Mouse (Mus musculus) kidney, postnatal 0 days (tissue): Measurements from ENCODE around the gene Cldn24. TPM values are rescaled to one million over a fixed set of nuclear protein-coding genes. Genes with fewer than 3 reads are reported as not detected.

ENCODE experiments used
- ATAC-seq: fragments of 200-750 bp; cut with Nextera tagmentation; replicated peaks from 2 replicates; pipeline ENCODE4 v1.8.0; 2017; ENCODE audit warnings: low read depth, moderate number of reproducible peaks, moderate TSS enrichment, moderate library complexity; ENCODE audit not compliant: low FRiP score
- DNase-seq: peaks from one replicate; pipeline ENCODE4 v3.0.0-alpha.2; 2016; ENCODE audit warnings: low spot score
- H3K27ac ChIP-seq: fragments of 300-500 bp; sonication (generic); 2 replicates; pipeline ENCODE4 v1.5.1; 2014; ENCODE audit warnings: mild to moderate bottlenecking
- H3K27me3 ChIP-seq: fragments of 300-500 bp; sonication (generic); 2 replicates; pipeline ENCODE4 v1.6.1; 2014; ENCODE audit warnings: low read length, mixed read lengths; ENCODE audit not compliant: insufficient read depth
- H3K36me3 ChIP-seq: fragments of 300-500 bp; sonication (generic); 2 replicates; pipeline ENCODE4 v1.6.1; 2014; ENCODE audit warnings: low read length, mixed read lengths; ENCODE audit not compliant: insufficient read depth
- H3K4me1 ChIP-seq: fragments of 300-500 bp; sonication (generic); replicated peaks from 2 replicates; pipeline ENCODE4 v1.6.1; 2014; ENCODE audit warnings: antibody characterized with exemption, low read length, mixed read lengths; ENCODE audit not compliant: insufficient read depth
- H3K4me2 ChIP-seq: fragments of 300-500 bp; sonication (generic); 2 replicates; pipeline ENCODE4 v1.6.1; 2014; ENCODE audit warnings: mild to moderate bottlenecking, low read length, moderate library complexity, mixed read lengths
- H3K4me3 ChIP-seq: fragments of 300-500 bp; sonication (generic); replicated peaks from 2 replicates; pipeline ENCODE4 v1.5.1; 2014; ENCODE audit warnings: low read depth, low read length
- H3K9ac ChIP-seq: fragments of 300-500 bp; sonication (generic); 2 replicates; pipeline ENCODE4 v1.6.1; 2014; ENCODE audit warnings: low read depth, low read length
- H3K9me3 ChIP-seq: fragments of 300-500 bp; sonication (generic); replicated peaks from 2 replicates; pipeline ENCODE4 v1.6.1; 2016; ENCODE audit warnings: low read length, inconsistent platforms, mixed read lengths
- CTCF ChIP-seq: IDR thresholded peaks from 2 replicates; pipeline ENCODE4 v1.5.1; 2016; ENCODE audit warnings: antibody characterized with exemption, low read depth, mild to moderate bottlenecking, moderate library complexity
- WGBS: fragments of 180-500 bp; shearing (Covaris S2); extraction: QIAGEN DNeasy Blood & Tissue Kit; methylation state at CpG from one replicate; pipeline ENCODE4 v1.1.7; 2014; 5-methylcytosine and 5-hydroxymethylcytosine counted together
- polyA plus RNA-seq: library from polyadenylated mRNA; unstranded; fragments of >200 nt; fragmentation: Nextera tagmentation; extraction: Ambion mirVana; gene quantifications from 2 replicates; pipeline ENCODE4 v1.2.1, GENCODE M21; 2015

Cldn24 gene
- polyA plus RNA-seq, 1 experiment from 2014 or later, result not detected

DNA sequence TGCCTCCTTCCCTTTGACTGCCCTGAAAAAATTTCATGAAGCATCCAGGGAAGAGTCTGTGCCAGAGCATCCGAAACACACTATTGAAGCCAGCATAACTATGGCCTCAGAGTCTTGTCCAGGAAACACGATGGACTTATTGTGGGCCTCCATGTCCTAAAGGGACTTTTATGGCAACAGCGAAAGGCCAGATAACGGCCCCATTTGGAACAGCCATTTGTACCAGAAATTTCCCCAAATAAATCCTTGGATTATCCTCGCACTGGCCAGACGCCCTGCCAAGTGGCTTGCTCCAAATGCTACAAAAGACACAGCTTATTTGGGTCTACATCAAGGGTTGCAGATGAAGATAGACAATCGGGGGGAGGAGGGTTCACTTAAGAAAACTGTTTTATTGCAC, 37.5 kb upstream of the Cldn24 start:
- Histone ChIP-seq H3K4me2 (no peak overlapping the region), H3K27ac (no peak overlapping the region), H3K9me3 (no peaks in the 10 kb centered on the region), H3K4me1 (no peaks in the 10 kb centered on the region), H3K4me3 (no peak overlapping the region), H3K36me3 (no peaks in the 10 kb centered on the region), H3K9ac (no peak overlapping the region), H3K27me3 (no peaks in the 10 kb centered on the region)
- ATAC-seq, result no peak
- DNase-seq, result no peak
- WGBS, result 60% methylated on average over 7 of the region's 7 CpGs
- TF ChIP-seq CTCF, result no peak

DNA sequence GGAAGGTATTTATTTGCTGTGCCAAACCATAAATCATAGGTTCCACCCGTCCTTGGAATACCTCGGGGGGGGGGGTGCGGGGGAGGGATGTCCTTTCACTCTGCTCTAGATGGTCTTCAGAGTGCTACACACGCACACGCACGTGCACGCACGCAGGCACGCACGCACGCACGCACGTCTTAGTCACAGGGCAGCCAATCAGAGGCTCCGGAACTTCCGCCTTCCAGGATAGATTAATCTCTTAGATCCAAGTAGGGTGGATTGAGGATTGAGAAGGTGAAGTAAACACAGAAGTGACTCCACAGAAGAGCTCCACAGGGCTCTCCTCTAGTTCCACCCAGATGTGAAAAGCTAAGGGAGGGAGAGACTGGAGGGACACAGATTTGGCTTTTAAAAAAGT, 35.6 kb upstream of the Cldn24 start:
- Histone ChIP-seq H3K4me3 (no peak overlapping the region), H3K4me1 (no peaks in the 10 kb centered on the region), H3K36me3 (no peaks in the 10 kb centered on the region), H3K27me3 (no peaks in the 10 kb centered on the region), H3K9ac (no peak overlapping the region), H3K9me3 (no peaks in the 10 kb centered on the region), H3K4me2 (no peak overlapping the region), H3K27ac (no peak overlapping the region)
- TF ChIP-seq CTCF, result no peak
- ATAC-seq (no peak; the same call in 1 of the 2 replicates), DNase-seq (no peak)
- WGBS, result 85% methylated on average over 15 of the region's 15 CpGs

DNA sequence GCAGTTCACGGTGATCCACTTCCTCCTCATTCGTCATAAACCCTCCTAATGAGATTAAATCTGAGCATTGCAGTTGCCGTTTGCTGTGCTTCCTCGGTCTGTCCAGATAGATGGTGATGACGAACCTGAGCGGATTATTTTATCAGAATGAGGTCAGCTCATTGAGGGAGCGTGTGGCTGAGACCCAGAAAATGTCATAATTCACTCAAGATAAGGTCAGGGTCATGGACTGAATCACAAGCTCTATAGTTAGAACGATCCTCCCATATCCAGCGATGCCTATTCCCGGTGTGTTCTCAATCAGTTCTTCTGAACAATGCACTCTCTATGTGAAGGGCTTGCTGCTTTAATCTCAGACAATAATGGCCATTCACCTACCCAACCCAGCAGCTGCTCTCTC, 34.2 kb upstream of the Cldn24 start:
- H3K27ac ChIP-seq, result no peak overlapping the region
- H3K9me3 ChIP-seq, result no peaks in the 10 kb centered on the region
- no peaks in the 10 kb centered on the region for H3K27me3 ChIP-seq
- no peak overlapping the region for H3K4me2 ChIP-seq
- WGBS, result 33% methylated on average over 10 of the region's 10 CpGs
- no peaks in the 10 kb centered on the region for H3K4me1 ChIP-seq
- H3K9ac ChIP-seq, result no peak overlapping the region
- no peak for TF ChIP-seq CTCF
- H3K4me3 ChIP-seq, result no peak overlapping the region
- H3K36me3 ChIP-seq, result no peaks in the 10 kb centered on the region
- ATAC-seq, result 0 out of 2 replicates have a peak, but pooled peaks have one; percentile 40
- DNase-seq, result no peak

DNA sequence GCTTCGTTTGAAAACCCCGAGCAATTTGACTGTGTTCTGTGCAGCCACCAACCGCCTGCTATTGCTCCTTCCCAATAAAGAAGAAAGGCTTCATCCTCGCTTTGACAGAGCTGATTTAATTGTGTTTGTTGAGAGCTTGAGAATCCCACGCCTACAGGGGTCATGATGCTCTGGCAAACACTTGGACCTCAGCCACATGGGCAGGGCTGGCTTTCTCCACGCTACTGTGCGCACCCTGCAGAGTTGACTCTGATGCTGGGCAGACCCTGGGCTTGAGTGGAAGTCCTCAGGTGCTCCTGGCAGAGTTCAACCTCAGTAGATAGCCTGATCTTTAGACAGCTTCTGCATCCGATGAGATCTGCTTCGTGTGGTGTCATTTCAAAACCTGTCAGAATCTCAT, 30.0 kb upstream of the Cldn24 start:
- no peak for DNase-seq
- Histone ChIP-seq H3K4me1 (no peaks in the 10 kb centered on the region), H3K9me3 (no peaks in the 10 kb centered on the region), H3K4me3 (no peak overlapping the region), H3K27ac (no peak overlapping the region), H3K27me3 (no peaks in the 10 kb centered on the region), H3K4me2 (no peak overlapping the region), H3K36me3 (no peaks in the 10 kb centered on the region), H3K9ac (no peak overlapping the region)
- no peak for ATAC-seq
- WGBS, result 63% methylated on average over 9 of the region's 9 CpGs
- no peak for TF ChIP-seq CTCF

DNA sequence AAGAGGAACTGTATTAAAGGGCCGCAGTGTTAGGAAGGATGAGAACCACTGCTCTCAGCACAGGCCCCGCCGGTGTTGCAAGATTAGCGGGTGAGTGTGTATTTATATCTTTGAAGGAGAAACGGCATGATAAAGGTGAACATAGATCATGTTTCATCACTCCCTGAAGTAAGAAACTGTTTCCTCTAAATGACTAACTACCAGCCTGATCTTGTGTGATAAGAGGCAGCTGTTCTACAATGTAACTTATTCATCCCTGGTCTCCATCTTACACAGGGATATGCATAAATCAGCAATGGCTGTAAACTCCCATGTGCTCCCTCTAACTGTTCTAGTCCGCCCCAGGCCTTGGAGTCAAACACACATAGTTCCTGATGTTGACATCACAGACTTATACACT, 22.5 kb upstream of the Cldn24 start:
- H3K27ac ChIP-seq, result no peak overlapping the region
- H3K9me3 ChIP-seq, result no peaks in the 10 kb centered on the region
- no peaks in the 10 kb centered on the region for H3K36me3 ChIP-seq
- ATAC-seq (no peak), DNase-seq (peak; percentile 53)
- H3K27me3 ChIP-seq, result no peaks in the 10 kb centered on the region
- H3K9ac ChIP-seq, result no peak overlapping the region
- H3K4me3 ChIP-seq, result no peak overlapping the region
- WGBS, result 17% methylated on average over 6 of the region's 6 CpGs
- H3K4me2 ChIP-seq, result no peak overlapping the region
- no peak for TF ChIP-seq CTCF
- no peaks in the 10 kb centered on the region for H3K4me1 ChIP-seq

DNA sequence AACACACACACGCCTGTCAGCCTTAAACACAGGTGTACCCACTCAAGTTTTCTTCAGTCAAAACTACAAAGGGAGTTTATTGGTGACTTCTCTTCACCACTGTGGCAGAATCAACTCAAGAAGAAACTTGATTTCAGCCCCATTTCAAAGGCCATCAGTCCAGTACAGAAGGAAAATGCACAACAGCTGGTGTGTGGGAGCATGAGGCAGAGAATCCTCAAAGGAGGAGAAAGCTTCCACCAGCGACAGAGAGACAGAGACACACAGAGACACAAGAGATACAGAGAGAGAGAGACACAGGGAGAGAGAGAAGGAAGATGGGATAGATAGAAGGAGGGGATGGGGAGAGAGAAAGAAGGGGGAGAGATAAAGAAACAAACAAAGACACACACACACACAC, 19.6 kb upstream of the Cldn24 start:
- H3K4me2 ChIP-seq, result no peak overlapping the region
- H3K9ac ChIP-seq, result no peak overlapping the region
- WGBS, result 68% methylated on average over 2 of the region's 2 CpGs
- H3K4me3 ChIP-seq, result no peak overlapping the region
- H3K36me3 ChIP-seq, result no peaks in the 10 kb centered on the region
- DNase-seq (no peak), ATAC-seq (no peak)
- H3K27ac ChIP-seq, result no peak overlapping the region
- H3K4me1 ChIP-seq, result 0 out of 2 replicates have a peak, but pooled peaks cover 5% of the 10 kb centered on the region
- no peak for TF ChIP-seq CTCF
- H3K27me3 ChIP-seq, result no peaks in the 10 kb centered on the region
- H3K9me3 ChIP-seq, result no peaks in the 10 kb centered on the region

DNA sequence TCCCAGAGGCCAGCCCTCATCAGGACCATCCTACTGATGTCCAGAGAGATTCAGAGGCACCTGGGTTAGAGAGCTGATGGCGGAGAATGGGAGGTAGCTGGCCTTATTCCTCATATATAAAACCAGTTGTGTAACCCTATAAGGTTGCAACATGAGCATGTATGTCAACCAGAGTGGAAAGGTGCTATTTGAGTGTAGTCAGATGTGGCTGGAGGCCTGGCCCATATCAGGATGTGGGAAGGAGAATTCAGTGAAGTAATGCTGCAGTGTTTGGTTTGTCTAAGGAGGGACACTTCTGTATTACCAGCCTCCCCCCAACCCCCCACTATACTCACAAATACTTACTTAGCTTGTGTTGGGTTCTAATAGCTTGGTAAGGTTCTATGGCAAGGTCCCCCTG, 17.7 kb upstream of the Cldn24 start:
- 0 out of 2 replicates have a peak, but pooled peaks cover 5% of the 10 kb centered on the region for H3K4me1 ChIP-seq
- H3K9me3 ChIP-seq, result no peaks in the 10 kb centered on the region
- ATAC-seq (no peak), DNase-seq (no peak)
- no peak overlapping the region for H3K4me3 ChIP-seq
- H3K4me2 ChIP-seq, result no peak overlapping the region
- H3K27ac ChIP-seq, result no peak overlapping the region
- no peaks in the 10 kb centered on the region for H3K36me3 ChIP-seq
- H3K9ac ChIP-seq, result no peak overlapping the region
- WGBS, result 83% methylated on average over 1 of the region's 1 CpGs
- no peaks in the 10 kb centered on the region for H3K27me3 ChIP-seq
- no peak for TF ChIP-seq CTCF
